Mouse (Mus musculus): ENCODE results near the gene Tor4a. TPM values are rescaled to one million over a fixed set of nuclear protein-coding genes. Genes with fewer than 3 reads are reported as not detected.

Tor4a gene
- total RNA-seq, 2 experiments from 2014 or later, result 11.8 to 12.6 TPM

DNA sequence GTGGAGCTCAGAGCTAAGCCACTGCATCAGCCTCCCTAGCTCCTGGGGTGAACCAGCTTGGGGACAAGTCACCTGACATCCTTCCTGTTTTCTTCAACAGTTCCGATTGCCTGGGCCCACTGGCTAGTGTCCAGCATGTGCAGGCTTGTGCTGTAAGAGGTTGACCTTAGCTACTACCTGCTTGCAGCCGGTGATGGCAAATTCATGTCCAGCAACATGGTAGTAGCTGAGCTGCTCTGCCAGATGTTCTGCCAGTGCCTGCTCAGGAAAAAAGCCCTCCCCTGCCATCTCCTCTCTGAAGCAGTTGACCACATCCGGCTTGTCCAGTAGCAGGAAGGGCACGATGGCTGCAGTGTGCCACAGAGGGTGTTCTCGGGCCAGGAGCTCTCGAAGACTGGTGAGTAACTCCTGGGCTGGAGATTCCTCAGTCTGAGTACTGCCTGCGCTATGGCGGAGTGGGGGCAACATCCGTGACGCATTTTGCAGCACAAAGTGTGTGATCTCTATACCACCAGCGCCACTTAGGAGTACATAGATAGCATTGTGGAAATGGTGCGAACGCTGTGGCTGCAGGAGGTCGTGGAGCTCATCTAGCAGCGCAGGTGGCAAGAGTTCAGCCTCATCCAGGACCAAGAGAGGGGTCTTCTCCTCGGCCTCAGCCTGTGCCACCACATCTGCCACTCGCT lies 2.1 kb downstream of the Tor4a start:
- ATAC-seq (replicated peaks; ENCODE audit: low FRiP score, low TSS enrichment, poor library complexity, severe bottlenecking), result no peak; the same call in none of the 2 replicates

GRCm38 (mm10) chr2:25194006-25194405 lies 2.7 kb downstream of the Tor4a start:
- ATAC-seq (replicated peaks; ENCODE audit: low FRiP score, low TSS enrichment, poor library complexity, severe bottlenecking), result no peak

DNA sequence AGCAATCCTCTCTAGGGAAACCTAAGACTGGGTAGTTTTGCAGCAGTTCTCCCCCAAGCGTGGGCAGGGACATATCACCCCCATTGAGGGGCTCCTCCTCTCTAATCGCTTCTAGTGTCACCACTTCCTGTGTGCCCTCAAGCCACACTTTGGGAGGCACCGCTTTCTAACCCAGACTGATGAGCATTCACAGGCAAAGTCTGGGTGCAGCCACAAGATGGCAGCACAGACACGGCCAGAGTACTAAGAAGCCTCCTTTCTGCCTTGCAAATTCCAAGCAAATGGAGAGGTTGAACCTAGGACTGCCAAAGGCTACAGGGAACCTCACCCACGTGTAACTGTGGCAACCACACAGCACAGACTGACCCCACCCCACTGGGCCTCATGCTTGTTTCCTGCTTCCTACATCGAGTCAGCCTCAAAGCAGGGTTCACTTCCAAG lies 3.3 kb downstream of the Tor4a start:
- ATAC-seq (replicated peaks; ENCODE audit: low FRiP score, low TSS enrichment, poor library complexity, severe bottlenecking), result peak; percentile 49

GRCm38 (mm10) chr2:25187841-25188240 lies 8.8 kb downstream of the Tor4a start:
- no peak for ATAC-seq (replicated peaks; ENCODE audit: low FRiP score, low TSS enrichment, poor library complexity, severe bottlenecking)

DNA sequence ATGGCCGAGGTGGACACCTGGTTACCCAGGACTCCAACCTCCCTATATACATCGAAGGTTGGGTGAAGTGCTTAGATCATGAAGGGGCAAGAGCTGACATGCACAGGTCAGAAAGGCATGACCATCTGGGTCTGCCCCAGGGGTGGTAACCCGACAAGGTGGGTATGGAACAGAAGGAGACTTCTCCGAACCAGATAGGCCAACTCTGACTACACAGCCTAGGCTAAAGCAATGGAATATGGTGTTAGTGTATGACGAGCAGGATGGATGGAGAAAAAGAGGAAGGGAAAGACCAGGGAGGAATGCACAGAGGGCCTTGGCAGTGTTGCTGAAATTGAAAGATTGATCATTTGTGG lies 10.1 kb downstream of the Tor4a start:
- no peak for ATAC-seq (replicated peaks; ENCODE audit: low FRiP score, low TSS enrichment, poor library complexity, severe bottlenecking)

GRCm38 (mm10) chr2:25185625-25186574 lies 10.8 kb downstream of the Tor4a start:
- ATAC-seq (replicated peaks; ENCODE audit: low FRiP score, low TSS enrichment, poor library complexity, severe bottlenecking), result peak; percentile 71

DNA sequence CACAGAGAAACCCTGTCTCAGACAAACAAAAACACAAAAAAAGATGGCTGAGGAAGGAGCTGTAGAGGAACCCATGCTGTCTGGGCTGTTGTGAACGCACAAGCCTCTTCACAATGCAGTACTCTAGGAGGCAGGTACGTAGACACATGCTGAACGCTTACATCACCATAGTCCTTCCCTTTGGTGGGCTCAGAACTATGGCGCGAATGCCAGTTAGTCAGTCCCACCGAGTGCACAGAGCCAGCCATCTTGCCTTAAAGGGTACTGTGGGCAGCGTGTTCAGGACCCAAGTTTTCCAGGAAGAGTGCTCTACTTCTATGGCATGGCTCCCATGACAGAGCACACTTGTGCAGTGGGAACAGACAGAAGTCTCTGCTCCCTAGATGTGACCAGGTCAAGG lies 12.2 kb downstream of the Tor4a start:
- no peak for ATAC-seq (replicated peaks; ENCODE audit: low FRiP score, low TSS enrichment, poor library complexity, severe bottlenecking)

- no peak for ATAC-seq (replicated peaks; ENCODE audit: low FRiP score, low TSS enrichment, poor library complexity, severe bottlenecking)
These were observed 13.3 kb downstream of the Tor4a start for GRCm38 (mm10) chr2:25183336-25183735.

DNA sequence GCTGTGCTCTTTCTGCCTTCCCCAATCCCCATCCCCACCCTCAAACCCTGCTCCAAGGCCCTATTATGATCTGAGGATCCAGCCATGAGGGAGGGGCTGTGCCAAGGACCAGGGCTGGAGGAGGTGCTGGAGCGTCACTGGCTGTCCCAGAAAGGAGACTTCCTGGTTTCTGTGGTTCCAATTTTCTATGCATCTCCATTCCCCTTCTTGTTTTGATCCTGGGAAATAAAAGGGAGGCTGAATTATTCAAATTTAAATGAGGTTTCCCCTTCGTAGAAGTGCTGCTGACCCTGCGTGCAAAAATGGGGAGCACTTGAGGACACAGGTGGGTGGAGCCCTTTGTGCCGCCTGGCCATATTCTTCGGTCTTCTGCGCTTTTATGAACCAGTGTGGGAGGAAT lies 14.0 kb downstream of the Tor4a start:
- no peak for ATAC-seq (replicated peaks; ENCODE audit: low FRiP score, low TSS enrichment, poor library complexity, severe bottlenecking)

DNA sequence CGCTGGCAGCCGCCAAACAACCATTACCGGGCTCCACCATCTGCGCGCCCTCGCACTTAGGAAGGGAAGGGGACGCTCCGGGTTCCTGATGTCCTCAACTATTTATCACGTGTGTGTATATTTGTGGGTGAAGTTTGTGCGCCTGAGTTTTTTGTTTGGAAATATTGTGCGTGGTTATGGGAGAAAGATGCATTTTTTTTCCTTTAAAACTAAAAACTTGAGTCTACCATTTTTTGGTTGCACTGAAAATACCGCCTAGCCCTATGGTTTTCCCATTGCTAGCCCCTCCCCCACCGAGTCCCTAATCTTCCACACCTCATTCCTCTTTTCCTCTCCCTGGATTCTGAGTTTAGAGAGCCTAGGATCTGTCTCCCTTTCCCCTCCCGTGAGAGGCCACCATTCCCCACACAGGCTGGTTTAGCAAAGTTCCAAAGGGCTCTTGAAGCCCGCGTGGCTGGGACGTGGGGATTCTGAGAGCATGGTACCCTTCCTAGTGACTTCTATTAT lies 14.7 kb downstream of the Tor4a start:
- ATAC-seq (replicated peaks; ENCODE audit: low FRiP score, low TSS enrichment, poor library complexity, severe bottlenecking), result no peak

- peak; percentile 38; the same call in 1 of the 2 replicates for ATAC-seq (replicated peaks; ENCODE audit: low FRiP score, low TSS enrichment, poor library complexity, severe bottlenecking)
These were observed 15.5 kb downstream of the Tor4a start for GRCm38 (mm10) chr2:25180973-25181890.

DNA sequence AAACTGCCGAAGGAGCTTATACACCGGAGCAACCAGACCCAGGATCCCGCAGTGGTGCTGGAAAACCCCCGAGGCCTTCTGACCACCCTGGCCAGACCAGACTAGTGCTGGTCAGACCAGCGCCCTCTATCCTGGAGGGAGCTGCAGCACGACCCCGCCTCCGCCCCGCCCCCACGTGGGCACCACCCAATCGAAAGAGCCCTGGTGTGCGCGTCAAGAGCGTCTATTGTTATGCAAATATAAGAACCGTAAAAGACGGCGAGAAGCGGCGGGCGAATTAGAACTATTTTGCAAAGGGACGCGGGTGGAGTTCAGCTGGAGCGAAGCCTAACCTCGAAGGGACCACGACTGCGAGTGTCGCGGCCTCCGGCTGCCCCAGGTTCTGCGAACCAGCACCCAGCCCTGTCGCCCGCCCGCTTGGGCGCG lies 16.2 kb downstream of the Tor4a start, which contains the start of gene Nrarp:
Nrarp (plus strand) TSS at position 281 of the 426 bp plus-strand sequence.
- ATAC-seq (replicated peaks; ENCODE audit: low FRiP score, low TSS enrichment, poor library complexity, severe bottlenecking), result peak; percentile 77

DNA sequence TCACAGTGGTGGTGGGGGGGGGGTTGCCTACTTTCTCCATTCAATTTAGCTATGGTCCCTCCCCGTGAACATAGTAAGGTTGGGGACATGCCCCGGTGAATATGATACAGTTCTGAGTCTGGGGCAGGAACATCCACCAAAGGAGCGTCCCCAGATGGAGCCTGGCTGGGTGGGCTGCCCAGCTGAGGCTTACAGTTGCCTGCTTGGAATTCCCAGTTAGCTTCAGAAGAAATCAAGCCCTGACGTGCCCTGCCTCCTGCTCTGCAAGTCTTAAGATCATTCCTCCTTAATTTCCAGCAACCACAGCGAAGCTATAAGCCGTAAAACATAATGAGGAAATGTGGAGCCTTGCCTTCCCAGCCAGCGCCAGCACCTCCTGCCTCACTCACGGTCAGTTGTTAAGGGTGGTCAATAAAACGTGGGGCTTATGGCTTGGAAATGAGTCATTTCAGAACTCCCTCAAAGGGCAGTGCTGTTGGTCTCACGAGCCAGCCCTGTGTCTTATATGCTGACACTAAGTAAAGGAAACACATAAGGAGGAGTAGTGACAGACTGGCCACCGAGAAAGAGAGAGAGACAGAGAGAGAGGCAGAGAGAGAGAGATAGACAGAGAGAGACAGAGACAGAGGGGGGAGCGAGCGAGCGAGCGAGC lies 17.0 kb downstream of the Tor4a start:
- ATAC-seq (replicated peaks; ENCODE audit: low FRiP score, low TSS enrichment, poor library complexity, severe bottlenecking), result no peak

- ATAC-seq (replicated peaks; ENCODE audit: low FRiP score, low TSS enrichment, poor library complexity, severe bottlenecking), result no peak
These were observed 18.3 kb downstream of the Tor4a start for GRCm38 (mm10) chr2:25178285-25178972.

- no peak for ATAC-seq (replicated peaks; ENCODE audit: low FRiP score, low TSS enrichment, poor library complexity, severe bottlenecking)
These were observed 19.0 kb downstream of the Tor4a start for GRCm38 (mm10) chr2:25177685-25178084.

GRCm38 (mm10) chr2:25177076-25177475 lies 19.6 kb downstream of the Tor4a start:
- ATAC-seq (replicated peaks; ENCODE audit: low FRiP score, low TSS enrichment, poor library complexity, severe bottlenecking), result no peak

DNA sequence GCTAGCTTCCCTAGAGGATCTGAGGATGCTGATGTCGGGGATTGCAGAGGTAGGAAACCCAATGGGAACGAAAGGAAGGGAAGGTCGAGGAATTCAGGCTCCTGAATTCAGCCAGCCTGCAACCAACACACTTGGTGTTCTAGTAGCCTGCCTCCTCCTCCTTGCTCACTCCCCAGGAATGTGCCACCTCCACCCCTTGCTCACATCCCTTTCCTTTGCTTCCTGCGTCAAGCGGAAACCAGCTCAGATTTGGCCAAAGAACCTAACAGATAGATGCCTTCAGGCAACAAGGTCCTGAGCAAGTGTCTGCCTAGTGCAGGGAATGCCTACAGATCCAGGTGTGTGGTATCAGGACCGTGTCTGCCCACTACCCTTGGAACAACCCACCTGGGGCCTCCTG lies 20.1 kb downstream of the Tor4a start:
- ATAC-seq (replicated peaks; ENCODE audit: low FRiP score, low TSS enrichment, poor library complexity, severe bottlenecking), result no peak

DNA sequence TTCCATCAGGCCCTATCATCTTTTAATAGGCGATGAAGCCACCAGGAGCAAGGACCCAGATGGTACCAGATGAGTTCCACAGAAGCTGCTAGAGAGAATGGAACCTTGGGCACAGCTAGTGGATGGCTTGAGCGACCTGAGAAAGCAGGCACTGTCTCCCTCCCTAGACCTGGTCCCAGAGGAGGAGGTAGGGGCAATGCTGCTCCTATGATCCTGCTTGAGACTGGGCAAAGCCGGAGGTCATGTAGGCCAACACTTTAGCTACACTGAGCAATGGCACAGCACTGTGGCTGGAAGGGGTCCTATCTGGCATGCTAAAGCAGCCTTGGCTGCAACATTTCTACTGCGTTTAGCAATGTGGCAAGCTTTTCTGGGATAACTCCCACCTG lies 21.0 kb downstream of the Tor4a start:
- no peak for ATAC-seq (replicated peaks; ENCODE audit: low FRiP score, low TSS enrichment, poor library complexity, severe bottlenecking)

Data from megakaryocyte-erythroid progenitor cell, adult 5-6 weeks (primary cell).